Mouse (Mus musculus): ENCODE data around the gene Snx9.

DNA sequence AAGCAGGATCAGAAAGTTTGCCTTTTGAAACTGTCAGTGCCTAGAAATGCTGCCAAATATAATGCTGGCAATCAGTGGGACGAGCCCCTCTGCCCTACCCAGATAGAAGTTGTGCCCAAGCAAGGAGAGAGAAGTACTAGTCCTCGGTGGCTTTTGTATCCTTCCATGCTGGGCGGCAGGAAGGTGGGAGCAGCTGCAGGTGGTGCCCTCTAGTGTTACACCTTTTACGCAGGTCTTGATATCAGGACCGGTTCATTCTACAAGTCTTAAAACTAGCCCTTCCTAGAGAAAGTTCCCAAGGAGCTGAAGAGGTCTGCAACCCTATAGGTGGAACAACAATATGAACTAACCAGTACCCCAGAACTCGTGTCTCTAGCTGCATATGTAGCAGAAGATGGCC is 139.7 kb downstream of the Snx9 start:
- TF ChIP-seq GATA1 (IDR thresholded peaks at IDR 0.05; ENCODE audit: low read length), result no peak
- no peak for TF ChIP-seq TAL1 (IDR thresholded peaks at IDR 0.05; ENCODE audit: low read length)

All from erythroblast, embryonic 14.5 days (primary cell).